Mouse (Mus musculus): ENCODE data around the gene Fshr. TPM values are rescaled to one million over a fixed set of nuclear protein-coding genes. Genes with fewer than 3 reads are reported as not detected.

Fshr gene
- polyA plus RNA-seq, 1 experiment from 2014 or later, result not detected

- no peak overlapping the region for H3K4me2 ChIP-seq
- H3K4me3 ChIP-seq, result no peak overlapping the region
- H3K36me3 ChIP-seq, result no peaks in the 10 kb centered on the region
- no peak overlapping the region for H3K9ac ChIP-seq
- H3K27me3 ChIP-seq, result no peaks in the 10 kb centered on the region
- H3K9me3 ChIP-seq, result no peaks in the 10 kb centered on the region
- ATAC-seq (ENCODE audit: low FRiP score), result no peak
- no peaks in the 10 kb centered on the region for H3K4me1 ChIP-seq (replicated peaks)
- H3K27ac ChIP-seq, result no peak overlapping the region
Measured at GRCm38 (mm10) chr17:89013691-89014090, 186.8 kb downstream of the Fshr start.

- H3K36me3 ChIP-seq, result no peaks in the 10 kb centered on the region
- H3K4me2 ChIP-seq, result no peak overlapping the region
- ATAC-seq (ENCODE audit: low FRiP score), result no peak
- no peaks in the 10 kb centered on the region for H3K27me3 ChIP-seq
- no peak overlapping the region for H3K27ac ChIP-seq
- 82% methylated on average over 1 of the region's 1 CpGs for WGBS
- no peaks in the 10 kb centered on the region for H3K4me1 ChIP-seq (replicated peaks)
- H3K9me3 ChIP-seq, result no peaks in the 10 kb centered on the region
- H3K4me3 ChIP-seq, result no peak overlapping the region
- no peak overlapping the region for H3K9ac ChIP-seq
Measured at GRCm38 (mm10) chr17:89009117-89009516, 191.4 kb downstream of the Fshr start.

GRCm38 (mm10) chr17:89008680-89009079 lies 191.8 kb downstream of the Fshr start:
- no peak overlapping the region for H3K4me2 ChIP-seq
- H3K9me3 ChIP-seq, result no peaks in the 10 kb centered on the region
- no peak overlapping the region for H3K4me3 ChIP-seq
- no peaks in the 10 kb centered on the region for H3K4me1 ChIP-seq (replicated peaks)
- no peak overlapping the region for H3K9ac ChIP-seq
- no peaks in the 10 kb centered on the region for H3K36me3 ChIP-seq
- ATAC-seq (ENCODE audit: low FRiP score), result no peak
- H3K27ac ChIP-seq, result no peak overlapping the region
- H3K27me3 ChIP-seq, result no peaks in the 10 kb centered on the region
- WGBS, result 65% methylated on average over 7 of the region's 7 CpGs

DNA sequence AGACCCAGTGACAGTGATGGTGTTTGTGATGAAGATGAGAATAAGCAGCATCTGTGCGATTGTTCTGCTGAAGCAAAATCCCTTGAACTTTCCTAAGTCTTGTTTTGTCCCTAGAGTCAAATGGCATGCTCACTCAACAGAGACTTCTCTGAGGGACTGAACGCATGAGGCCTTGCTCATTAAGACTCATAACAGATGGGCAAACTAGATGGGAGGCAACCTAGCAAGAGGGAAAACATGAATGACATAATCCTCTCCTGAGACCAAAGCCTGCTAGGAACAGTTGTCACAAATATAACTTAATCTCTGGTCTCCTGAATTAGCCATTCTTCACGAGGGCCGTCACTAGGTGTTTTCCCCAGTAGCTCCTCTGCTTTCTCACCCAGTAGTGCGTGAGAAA lies 194.5 kb downstream of the Fshr start:
- H3K9me3 ChIP-seq, result no peaks in the 10 kb centered on the region
- H3K4me2 ChIP-seq, result no peak overlapping the region
- no peak overlapping the region for H3K27ac ChIP-seq
- no peak overlapping the region for H3K9ac ChIP-seq
- H3K4me3 ChIP-seq, result no peak overlapping the region
- WGBS, result 81% methylated on average over 5 of the region's 5 CpGs
- H3K4me1 ChIP-seq (replicated peaks), result no peaks in the 10 kb centered on the region; the same call in 1 of the 2 replicates
- no peaks in the 10 kb centered on the region for H3K36me3 ChIP-seq
- H3K27me3 ChIP-seq, result no peaks in the 10 kb centered on the region
- no peak for ATAC-seq (ENCODE audit: low FRiP score)

DNA sequence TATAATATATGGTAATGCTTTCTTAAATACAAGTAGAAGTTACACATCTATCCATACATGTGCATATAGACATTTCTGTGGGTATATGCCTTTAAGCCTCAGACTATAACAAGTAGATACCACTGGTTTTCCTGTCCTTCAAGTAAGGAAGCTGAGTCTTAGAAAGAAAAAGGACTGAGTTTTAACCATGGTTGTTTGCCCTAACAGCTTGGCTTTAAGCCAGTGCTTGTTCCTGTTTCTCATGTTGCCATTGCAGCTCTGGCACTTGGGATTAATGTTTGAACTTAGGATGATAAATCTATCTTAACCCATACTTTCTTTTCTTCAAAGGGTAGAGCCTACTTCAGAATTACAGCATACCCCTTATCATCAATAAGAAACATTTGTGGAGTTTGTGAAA lies 200.6 kb downstream of the Fshr start:
- ATAC-seq (ENCODE audit: low FRiP score), result no peak
- H3K36me3 ChIP-seq, result no peaks in the 10 kb centered on the region
- H3K9me3 ChIP-seq, result no peaks in the 10 kb centered on the region
- no peaks in the 10 kb centered on the region for H3K27me3 ChIP-seq
- H3K4me1 ChIP-seq (replicated peaks), result no peaks in the 10 kb centered on the region; the same call in 1 of the 2 replicates
- no peak overlapping the region for H3K4me3 ChIP-seq
- H3K27ac ChIP-seq, result no peak overlapping the region
- no peak overlapping the region for H3K4me2 ChIP-seq
- no peak overlapping the region for H3K9ac ChIP-seq

- WGBS, result 84% methylated on average over 1 of the region's 1 CpGs
- H3K4me3 ChIP-seq, result no peak overlapping the region
Measured at GRCm38 (mm10) chr17:88998243-88998642, 202.2 kb downstream of the Fshr start.

DNA sequence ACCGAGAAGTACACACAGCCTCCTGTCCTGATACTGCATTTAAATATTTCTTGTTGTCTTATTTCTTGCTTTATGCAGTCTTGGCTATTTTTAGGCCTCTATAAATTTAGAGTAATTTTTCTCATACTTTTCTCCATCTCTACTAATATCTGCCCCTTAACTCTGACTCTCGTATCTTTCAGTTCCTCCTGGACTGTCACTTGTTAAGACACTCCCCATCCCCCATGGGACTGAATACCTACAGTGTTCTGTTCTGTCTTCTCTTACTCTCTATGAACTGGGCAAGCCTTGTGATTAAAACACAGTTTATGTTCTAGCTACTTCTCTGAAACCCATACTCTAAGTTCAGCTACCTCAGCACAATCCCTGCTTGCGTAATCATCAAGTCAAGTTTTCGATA lies 209.2 kb downstream of the Fshr start:
- Histone ChIP-seq H3K9me3 (no peaks in the 10 kb centered on the region), H3K4me1 (replicated peaks) (no peaks in the 10 kb centered on the region), H3K36me3 (no peaks in the 10 kb centered on the region), H3K27me3 (no peaks in the 10 kb centered on the region), H3K4me2 (no peak overlapping the region), H3K4me3 (no peak overlapping the region), H3K9ac (no peak overlapping the region), H3K27ac (no peak overlapping the region)
- WGBS, result 92% methylated on average over 4 of the region's 4 CpGs
- no peak for ATAC-seq (ENCODE audit: low FRiP score)

More at GRCm38 (mm10) chr17:88998243-88998642, 202.2 kb downstream of the Fshr start:
- Histone ChIP-seq H3K9me3 (no peaks in the 10 kb centered on the region), H3K36me3 (no peaks in the 10 kb centered on the region), H3K4me1 (replicated peaks) (no peaks in the 10 kb centered on the region; the same call in 1 of the 2 replicates), H3K27ac (no peak overlapping the region), H3K9ac (no peak overlapping the region), H3K4me2 (no peak overlapping the region), H3K27me3 (no peaks in the 10 kb centered on the region)
- no peak for ATAC-seq (ENCODE audit: low FRiP score)

DNA sequence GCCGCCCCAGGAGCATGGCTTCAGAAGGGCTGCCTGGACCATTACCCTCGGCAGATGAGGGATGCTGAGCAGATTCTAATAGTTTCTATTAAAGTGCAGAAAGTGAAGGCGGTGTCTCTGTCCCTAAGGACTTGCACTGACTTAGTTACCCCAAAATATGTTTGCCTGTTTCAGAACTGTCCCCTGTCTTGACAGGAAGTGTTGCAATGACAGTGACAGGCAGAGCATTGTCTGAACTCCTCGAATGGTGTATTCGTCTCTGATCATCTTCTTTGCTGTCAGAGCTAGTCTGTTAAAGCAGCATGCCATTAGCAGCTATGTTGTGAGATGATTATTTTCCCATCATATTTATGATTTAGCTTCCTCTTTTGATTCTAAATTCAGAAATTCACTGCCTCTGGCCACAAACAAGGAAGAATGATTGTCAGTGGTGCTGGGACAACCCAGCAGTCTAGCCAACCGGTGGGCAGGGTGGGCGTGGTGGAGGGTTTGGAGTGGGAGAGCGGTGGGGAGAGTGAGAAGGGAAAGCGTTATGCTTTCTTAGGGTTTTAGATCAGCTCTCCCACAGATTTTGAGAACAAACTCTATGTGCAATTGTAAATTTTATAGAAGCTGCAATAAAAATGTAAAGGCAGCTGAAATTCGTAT lies 219.6 kb downstream of the Fshr start:
- Histone ChIP-seq H3K27ac (no peak overlapping the region), H3K36me3 (no peaks in the 10 kb centered on the region), H3K4me2 (no peak overlapping the region), H3K4me1 (replicated peaks) (no peaks in the 10 kb centered on the region), H3K27me3 (no peaks in the 10 kb centered on the region), H3K4me3 (no peak overlapping the region), H3K9ac (no peak overlapping the region), H3K9me3 (no peaks in the 10 kb centered on the region)
- no peak for ATAC-seq (ENCODE audit: low FRiP score)
- 78% methylated on average over 10 of the region's 10 CpGs for WGBS

DNA sequence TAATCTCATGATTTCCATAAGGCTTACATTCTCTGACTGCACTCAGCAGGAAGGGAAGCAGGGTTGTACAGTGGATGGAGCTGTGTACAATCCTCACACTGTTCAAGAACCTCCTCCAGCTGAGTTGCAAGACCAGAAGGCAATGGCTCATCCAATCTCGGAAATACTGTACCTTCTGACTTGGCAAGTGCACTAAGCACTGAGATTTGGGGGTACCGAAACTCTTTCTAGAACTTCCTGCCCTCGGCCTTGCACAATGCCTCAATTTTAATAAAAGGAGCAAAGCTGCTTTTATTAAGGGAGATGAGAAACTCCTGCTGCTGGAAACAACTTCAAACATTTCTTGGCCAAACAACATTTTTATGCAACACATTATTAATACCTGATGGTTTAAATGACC lies 225.9 kb downstream of the Fshr start:
- Histone ChIP-seq H3K9ac (no peak overlapping the region), H3K4me2 (no peak overlapping the region), H3K27ac (no peak overlapping the region), H3K4me3 (no peak overlapping the region), H3K36me3 (no peaks in the 10 kb centered on the region), H3K4me1 (replicated peaks) (no peaks in the 10 kb centered on the region), H3K9me3 (no peaks in the 10 kb centered on the region), H3K27me3 (no peaks in the 10 kb centered on the region)
- 87% methylated on average over 3 of the region's 3 CpGs for WGBS
- ATAC-seq (ENCODE audit: low FRiP score), result no peak

GRCm38 (mm10) chr17:88966028-88966427 lies 234.4 kb downstream of the Fshr start:
- H3K4me2 ChIP-seq, result no peak overlapping the region
- H3K36me3 ChIP-seq, result no peaks in the 10 kb centered on the region
- H3K9me3 ChIP-seq, result no peaks in the 10 kb centered on the region
- H3K27me3 ChIP-seq, result no peaks in the 10 kb centered on the region
- no peak overlapping the region for H3K9ac ChIP-seq
- H3K4me1 ChIP-seq (replicated peaks), result no peaks in the 10 kb centered on the region
- no peak overlapping the region for H3K27ac ChIP-seq
- no peak overlapping the region for H3K4me3 ChIP-seq
- 63% methylated on average over 3 of the region's 3 CpGs for WGBS
- 0 out of 2 replicates have a peak, but pooled peaks have one; percentile 36 for ATAC-seq (ENCODE audit: low FRiP score)

GRCm38 (mm10) chr17:88954011-88954410 lies 246.5 kb downstream of the Fshr start:
- no peaks in the 10 kb centered on the region for H3K4me1 ChIP-seq (replicated peaks)
- H3K4me3 ChIP-seq, result no peak overlapping the region
- H3K4me2 ChIP-seq, result no peak overlapping the region
- no peak overlapping the region for H3K27ac ChIP-seq
- ATAC-seq (ENCODE audit: low FRiP score), result peak; percentile 71; the same call in 1 of the 2 replicates
- WGBS, result 44% methylated on average over 5 of the region's 5 CpGs
- no peaks in the 10 kb centered on the region for H3K27me3 ChIP-seq
- H3K9ac ChIP-seq, result no peak overlapping the region
- no peaks in the 10 kb centered on the region for H3K36me3 ChIP-seq
- H3K9me3 ChIP-seq, result no peaks in the 10 kb centered on the region

DNA sequence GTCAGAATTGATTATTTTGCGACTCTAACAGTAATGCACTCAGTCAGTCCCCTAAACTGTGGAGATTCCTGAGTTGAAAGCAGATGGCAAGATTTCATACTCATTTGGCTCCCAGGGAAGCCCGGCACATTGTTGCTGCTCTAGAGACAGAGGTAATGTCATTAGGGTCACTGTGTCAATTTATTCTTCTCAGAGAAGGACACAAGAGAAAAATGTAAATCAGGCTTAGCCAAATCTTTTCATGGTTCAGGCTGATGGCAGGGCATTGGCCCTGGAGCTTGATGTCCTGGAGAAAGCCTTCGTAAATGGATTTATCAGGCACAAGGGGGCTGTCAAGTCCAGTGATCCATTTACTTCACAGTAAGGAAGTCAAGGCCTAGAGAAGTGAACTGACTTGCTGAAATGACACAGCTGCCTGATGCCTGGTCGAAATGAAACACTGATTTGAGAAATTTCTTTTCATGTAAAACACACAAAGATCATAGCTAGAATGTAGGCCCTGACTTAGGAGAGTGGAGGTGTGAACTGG lies 262.3 kb downstream of the Fshr start:
- peaks cover 27% of the 10 kb centered on the region for H3K4me1 ChIP-seq (replicated peaks)
- no peak overlapping the region for H3K4me2 ChIP-seq
- H3K36me3 ChIP-seq, result no peaks in the 10 kb centered on the region
- 4% methylated on average over 4 of the region's 4 CpGs for WGBS
- H3K27me3 ChIP-seq, result no peaks in the 10 kb centered on the region
- H3K27ac ChIP-seq, result peak overlapping the region; percentile 80
- peak; percentile 86 for ATAC-seq (ENCODE audit: low FRiP score)
- no peaks in the 10 kb centered on the region; the same call in 1 of the 2 replicates for H3K9me3 ChIP-seq
- no peak overlapping the region for H3K4me3 ChIP-seq
- no peak overlapping the region for H3K9ac ChIP-seq
